Mouse (Mus musculus) left cerebral cortex, adult 18-20 months (tissue): Measurements from ENCODE around the gene Hist1h2bg. TPM values are rescaled to one million over a fixed set of nuclear protein-coding genes. Genes with fewer than 3 reads are reported as not detected.
"Not testable (repeated sequence)": the region's sequence is repeated elsewhere in the genome, so short reads cannot be mapped to it uniquely, and the experiment has no call there.

Experiments used
- DNase-seq, 2 experiments: peaks; one replicate each; pipeline ENCODE4 v3.0.0; 2021 to 2022; ENCODE audit warnings: low spot score in 2 of 2, mixed read lengths in 1 of 2
- total RNA-seq, 2 experiments: library from RNA; stranded (reverse); gene quantifications; 2 replicates each; pipeline ENCODE4 v1.2.3; 2021

The Hist1h2bg gene
- total RNA-seq, 2 experiments from 2014 or later, result 61.6 to 70.8 TPM

GRCm38 (mm10) chr13:23582219-23583056, 11.2 kb downstream of the Hist1h2bg start:
- no peak for DNase-seq

DNA sequence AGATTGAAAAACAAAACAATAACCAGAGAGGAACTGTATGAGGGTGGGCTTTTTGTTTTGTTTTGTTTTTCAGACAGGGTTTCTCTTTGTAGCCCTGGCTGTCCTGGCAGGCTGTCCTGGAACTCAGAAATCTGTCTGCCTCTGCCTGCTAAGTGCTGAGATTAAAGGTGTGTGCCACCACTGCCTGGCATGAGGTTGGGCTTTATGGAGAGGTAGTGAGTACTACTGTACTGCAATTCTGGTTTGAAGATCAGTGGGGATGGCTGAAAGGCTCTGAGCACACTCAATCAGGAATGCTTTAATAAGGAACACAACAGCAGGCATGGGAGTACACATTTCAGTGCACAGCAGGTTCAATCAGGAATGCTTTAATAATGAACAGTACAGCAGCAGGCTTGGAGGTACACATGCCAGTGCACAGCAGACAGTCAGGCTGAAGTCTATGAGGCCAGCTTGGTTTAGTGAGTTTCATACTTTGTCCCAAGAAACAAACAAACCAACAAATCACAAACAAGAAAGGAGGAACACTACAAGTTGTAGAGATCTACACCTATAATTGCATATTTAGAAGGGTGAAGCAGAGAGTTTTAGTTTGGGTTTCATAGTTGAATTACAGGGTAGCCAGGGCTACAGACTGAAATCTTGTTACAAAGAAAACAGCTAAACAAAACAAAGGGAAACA, 12.3 kb downstream of the Hist1h2bg start:
- DNase-seq, result no peak

GRCm38 (mm10) chr13:23584331-23584730, 13.1 kb downstream of the Hist1h2bg start:
- no peak for DNase-seq

DNA sequence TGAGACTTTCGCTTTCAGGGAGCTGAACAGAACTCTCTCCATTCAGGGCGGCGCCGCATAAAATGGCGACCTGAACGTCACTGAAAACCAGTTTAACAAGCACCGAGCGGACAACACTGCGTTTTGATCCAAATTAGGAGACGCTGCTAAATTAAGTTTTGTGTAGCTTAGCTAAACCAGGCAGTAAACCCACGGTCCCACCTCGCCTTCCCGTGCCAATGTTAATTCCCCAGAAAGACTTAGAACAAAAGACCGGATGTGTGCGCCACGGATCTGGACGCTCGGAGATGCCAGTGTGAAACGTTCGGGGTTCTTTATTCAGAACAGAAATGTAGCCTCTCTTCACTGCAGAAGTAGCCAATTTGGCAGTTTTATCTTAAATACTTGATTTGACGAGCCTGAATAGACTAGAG, 13.8 kb downstream of the Hist1h2bg start:
- peak; percentile 66 to 78 for DNase-seq

DNA sequence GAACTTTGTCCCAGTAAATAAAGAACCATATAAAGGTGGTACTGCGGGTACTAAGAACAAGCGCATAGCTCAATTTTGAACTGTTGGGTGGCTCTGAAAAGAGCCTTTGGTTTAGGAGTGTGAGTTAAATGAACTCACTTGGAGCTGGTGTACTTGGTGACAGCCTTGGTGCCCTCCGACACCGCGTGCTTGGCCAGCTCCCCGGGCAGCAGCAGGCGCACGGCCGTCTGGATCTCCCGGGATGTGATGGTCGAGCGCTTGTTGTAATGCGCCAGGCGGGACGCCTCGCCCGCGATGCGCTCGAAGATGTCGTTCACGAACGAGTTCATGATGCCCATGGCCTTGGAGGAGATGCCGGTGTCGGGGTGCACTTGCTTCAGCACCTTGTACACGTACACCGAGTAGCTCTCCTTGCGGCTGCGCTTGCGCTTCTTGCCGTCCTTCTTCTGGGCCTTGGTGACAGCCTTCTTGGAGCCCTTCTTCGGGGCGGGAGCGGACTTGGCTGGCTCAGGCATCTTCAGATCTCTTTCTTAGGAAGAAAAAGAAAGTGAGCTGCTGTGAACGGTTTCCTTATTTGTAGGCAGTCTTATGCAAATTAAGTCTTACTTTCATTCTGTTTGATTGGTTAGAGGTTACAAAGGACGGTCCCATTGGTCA, 14.4 kb downstream of the Hist1h2bg start:
- DNase-seq, result peak; percentile 60 to 67

DNA sequence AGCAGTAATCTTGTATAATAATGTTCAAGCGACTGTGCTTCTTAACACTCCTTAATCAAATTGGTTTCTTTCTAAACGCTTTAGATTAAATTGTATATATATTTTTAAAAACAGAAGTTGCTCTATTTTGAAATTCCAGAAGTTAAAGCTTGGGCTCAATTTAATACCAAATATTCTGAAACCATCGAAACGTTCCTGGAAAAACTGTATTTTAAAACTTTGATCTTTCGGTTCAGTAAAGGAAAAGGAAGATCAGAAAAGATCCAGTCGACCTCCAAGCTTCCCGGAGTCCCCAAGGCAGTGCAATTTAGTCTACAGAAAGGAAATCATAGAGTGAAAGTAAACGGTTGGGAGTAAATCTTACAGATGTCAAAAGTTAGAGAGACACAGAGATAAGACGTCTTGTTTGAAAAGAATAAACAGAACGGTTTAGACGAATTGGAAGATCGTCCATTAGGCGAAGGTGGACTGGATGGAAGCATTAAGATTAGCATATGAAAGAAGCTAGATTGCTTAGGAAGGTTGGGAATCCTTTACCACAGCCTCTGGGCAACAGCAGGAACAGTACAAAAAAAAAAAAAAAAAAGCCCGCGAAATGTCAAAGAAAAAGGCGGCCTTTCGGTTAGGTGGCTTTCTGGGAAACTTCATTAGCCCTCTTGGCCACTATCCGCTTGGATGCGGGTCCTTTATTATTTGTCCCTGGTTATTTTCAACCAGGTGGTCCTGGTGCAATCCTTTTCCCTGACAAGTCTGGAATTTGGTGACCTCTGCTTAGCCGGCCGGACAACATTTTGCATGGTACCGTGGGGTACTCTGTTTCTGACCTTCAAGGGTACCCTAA, 15.1 kb downstream of the Hist1h2bg start:
- DNase-seq, result no peak

- no peak for DNase-seq
Observed at GRCm38 (mm10) chr13:23586940-23587225, 15.7 kb downstream of the Hist1h2bg start.

- DNase-seq, result no peak
Observed at GRCm38 (mm10) chr13:23591206-23591605, 20.0 kb downstream of the Hist1h2bg start.

- DNase-seq, result not testable (repeated sequence)
Observed at GRCm38 (mm10) chr13:23591886-23592285, 20.7 kb downstream of the Hist1h2bg start.

- DNase-seq, result no peak
Observed at GRCm38 (mm10) chr13:23592614-23593013, 21.4 kb downstream of the Hist1h2bg start.

DNA sequence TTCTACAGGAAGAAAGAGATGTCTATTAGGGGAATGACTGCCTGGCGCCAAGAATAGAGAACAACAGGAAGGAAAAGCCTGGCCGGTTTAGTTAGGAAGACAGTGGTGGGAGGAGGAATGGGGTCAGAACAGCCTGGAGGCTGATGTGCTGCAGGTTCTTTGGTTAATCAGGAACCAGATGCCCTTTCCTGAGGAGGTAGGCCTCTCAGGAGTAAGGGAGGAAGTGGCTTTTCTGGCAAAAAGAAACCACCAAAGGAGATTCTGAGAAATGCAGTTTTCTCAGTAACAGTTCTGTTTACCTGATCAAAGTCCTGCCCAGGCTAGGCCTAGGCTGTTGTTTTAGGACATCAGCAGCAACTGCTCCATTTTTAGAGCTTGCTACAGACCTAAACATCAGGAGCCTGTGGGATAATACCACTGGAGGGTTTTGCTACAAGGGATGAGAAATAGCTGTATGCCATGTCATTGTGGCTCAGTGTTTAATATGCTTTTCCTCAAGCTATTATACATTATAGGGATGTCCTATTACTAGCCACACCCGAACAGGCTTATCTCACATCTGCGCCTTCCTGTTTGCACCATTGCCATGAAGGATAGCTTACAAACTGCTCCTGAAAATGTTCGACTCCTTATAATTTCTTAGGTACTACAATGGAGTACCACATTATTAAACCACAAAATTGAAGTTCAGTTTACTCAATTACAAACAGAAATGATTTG, 22.0 kb downstream of the Hist1h2bg start:
- no peak for DNase-seq

DNA sequence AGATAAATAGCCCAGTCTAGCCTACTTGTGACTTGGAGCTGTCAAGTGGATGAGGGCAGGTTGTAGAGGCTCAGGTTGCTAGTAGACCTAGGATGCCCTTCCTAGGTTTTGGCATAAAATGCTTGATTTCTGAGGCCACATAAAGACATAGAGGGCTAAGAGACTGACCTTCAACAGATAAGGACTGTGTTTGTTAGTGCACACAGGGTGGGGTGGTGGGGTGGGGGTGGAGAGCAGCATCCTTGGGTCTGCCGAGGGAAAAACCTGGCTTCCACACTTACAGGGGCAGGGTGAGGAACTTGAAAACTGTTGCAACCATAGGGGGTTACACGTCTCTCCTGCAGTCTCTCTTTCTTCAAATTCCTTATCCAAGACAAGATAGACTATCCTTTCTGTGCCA, 24.0 kb downstream of the Hist1h2bg start:
- no peak for DNase-seq

DNA sequence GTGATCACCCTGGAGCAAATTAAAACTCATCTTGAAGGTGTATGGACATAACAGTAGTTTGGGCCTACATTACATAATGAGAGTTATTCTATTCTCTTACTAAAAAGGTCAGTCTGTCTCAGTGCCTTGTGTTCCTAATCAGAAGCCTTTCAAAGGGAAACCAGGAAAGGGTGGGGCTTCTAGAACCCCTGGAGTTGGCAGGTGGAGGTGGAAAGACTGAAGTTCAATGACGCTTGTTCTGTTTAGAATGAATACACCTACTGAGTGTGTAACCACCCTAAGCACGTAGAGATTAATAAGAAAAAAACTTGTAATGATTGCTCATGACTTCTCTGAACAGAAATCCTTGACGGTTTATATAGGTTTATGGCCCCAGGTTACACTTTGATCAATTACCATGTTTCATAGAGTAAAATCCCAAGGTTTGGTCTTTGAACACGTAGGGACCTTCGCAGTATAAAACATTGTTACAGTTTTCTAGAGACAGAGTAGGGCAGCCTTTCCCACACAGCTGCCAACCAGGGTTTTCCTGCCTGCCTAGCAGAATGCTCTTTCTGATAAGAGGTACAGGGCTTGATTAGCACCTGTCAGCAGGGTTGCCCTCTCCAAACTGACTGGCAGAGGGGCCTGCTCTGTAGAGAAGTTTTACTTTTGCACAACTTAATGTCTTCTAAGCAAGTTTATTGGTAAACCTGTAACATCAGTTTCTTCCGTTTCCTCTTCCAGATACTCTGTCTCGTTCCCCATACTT, 24.6 kb downstream of the Hist1h2bg start:
- DNase-seq, result no peak

DNA sequence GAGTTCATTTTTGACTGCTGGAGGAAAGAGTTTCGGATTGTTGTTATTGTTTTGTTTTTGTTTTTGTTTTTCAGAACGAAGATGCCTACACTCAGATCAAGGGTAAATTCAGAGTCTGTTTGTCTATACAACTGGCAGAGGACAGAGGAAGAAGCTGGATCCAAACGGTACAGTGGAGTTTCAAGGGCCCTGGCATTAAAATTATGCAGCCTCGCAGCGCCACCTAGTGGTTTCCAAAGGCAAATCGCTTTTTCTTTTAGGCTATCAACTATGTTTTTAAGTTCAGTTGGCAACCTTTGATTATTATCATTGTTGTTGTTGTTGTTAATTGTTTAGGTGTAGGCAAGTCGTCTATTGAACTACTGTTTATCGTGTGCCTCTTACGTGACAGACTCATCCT, 26.8 kb downstream of the Hist1h2bg start:
- DNase-seq, result peak; percentile 77 to 81

DNA sequence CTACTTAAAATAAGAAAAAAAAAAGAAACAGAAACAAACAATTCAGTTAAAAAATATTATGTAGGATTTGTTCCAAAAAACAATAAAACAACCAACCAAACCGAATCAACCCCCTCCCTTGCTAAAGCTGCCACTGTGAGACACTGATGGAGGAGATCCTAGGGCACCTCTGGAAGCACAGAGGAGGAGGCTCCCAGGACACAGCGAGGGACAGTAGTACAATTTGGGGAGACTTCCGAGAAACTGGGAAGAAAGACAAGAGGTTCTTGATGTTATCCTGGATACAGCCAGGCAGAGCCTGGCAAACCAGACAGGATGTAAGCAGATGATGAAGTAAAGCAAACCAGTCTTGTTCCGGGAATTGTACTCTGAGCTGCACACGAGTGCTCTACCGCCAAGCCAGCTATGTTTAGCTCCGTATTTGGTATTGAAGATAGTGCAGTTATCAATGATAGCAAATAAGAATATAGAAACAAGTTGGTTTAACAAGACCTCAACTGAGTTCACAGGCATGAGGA, 32.0 kb downstream of the Hist1h2bg start:
- DNase-seq, result no peak

- no peak for DNase-seq
Observed at GRCm38 (mm10) chr13:23604452-23604851, 33.3 kb downstream of the Hist1h2bg start.

DNA sequence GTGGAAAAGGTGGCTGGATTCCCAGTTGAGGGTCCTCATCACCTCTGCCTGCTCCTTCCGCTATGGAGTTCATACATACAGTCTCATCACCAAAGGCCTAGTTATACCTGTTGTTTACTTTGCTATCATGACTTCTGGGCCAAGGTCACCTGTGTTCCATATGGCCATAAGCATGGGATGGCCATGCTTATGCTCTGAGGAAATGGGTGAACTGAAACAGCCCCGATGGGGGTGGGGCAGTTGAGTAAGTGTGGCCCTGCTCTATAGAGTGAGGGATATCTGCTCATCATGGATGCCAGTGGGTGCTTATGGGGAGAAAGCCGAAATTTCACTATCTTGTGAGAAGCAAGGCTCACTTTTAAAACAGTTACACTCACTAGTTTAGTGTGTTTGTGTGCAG, 33.9 kb downstream of the Hist1h2bg start:
- no peak for DNase-seq

DNA sequence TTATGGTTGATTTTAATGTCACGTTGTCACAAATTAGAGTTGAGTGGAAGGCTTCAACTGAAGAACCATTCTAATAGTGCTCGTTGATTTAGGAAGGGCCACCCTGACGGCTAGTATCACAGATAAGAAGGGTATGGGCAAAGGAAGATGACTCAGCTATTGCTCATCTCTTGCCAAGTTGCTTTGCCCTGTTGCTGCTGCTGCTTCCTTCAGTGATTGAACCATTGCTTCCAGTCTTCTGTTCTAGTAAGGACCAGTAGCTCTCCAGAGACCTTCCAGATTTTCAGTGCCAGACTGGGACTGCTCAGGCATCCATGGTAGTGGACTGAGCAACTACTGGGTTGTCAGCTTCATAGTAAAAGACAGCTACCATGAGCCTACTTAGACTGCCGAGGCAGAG, 38.0 kb downstream of the Hist1h2bg start:
- no peak for DNase-seq

DNA sequence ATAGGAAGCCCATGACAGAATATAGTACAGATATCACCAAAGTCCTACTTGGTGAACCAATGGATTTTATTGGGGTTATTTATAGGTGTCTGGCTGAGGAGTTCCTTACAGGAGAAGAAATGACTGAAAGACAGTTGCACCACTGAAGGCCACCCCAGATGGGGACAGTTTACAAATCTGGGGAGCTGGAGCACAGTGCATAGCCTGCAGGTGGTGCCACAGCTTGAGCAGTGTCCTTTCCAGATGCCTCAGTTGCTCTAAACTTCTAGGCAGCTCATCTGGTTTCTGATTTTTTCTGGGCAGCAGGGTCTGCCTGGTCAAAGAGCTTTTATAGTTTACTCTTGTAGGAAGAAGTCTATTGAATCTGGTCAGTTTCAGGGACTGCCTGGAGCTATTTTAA, 38.6 kb downstream of the Hist1h2bg start:
- DNase-seq, result no peak

GRCm38 (mm10) chr13:23610393-23610792, 39.2 kb downstream of the Hist1h2bg start:
- no peak for DNase-seq
